In the genomic region with DNA sequence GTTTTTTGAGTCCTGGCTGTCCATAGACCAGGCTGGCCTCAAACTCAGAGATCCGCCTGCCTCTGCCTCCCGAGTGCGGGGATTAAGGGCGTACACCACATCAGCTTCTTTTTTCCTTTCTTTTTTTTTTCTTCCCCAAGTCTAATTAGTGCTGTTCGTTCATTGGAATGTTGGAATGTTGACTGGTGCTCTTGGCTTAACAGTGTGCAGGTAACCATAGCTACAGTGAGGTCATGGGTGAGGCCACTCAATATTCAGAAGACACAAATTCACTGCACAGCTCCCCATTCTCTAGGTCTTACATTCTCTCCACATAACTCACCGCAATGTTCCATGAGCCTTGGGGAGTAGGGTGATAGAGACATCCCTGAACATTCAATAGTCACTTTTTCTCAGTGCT, we compare ENCODE assay signal across 13 mouse cellular contexts.
"Had no signal": no experiment of that assay in that cellular context is flagged by ENCODE, and none has a peak within 500 bp of the region (broad histone marks: within the 10 kb centered on the region; RNA-seq: fewer than 3 reads in every experiment).

No protein-coding gene starts in this region.

- H3K4me1 ChIP-seq: midbrain, embryonic 15.5 days; neural tube, embryonic 12.5 days had no signal

- H3K27ac ChIP-seq: midbrain, embryonic 10.5 days; midbrain, embryonic 12.5 days; midbrain, embryonic 15.5 days; neural tube, embryonic 12.5 days had no signal

- DNase-seq: lung, adult 18-20 months; lung, embryonic 14.5 days; lung, postnatal 14 days; lung, postnatal 36 days; right cerebral cortex, postnatal 14 days; spleen, adult 18-20 months; thymus, adult 18-20 months; thymus, postnatal 14 days; thymus, postnatal 36 days had no signal

- H3K27me3 ChIP-seq: midbrain, embryonic 12.5 days; midbrain, embryonic 15.5 days; neural tube, embryonic 12.5 days had no signal

- H3K4me2 ChIP-seq: lung, embryonic 14.5 days; midbrain, embryonic 12.5 days; midbrain, embryonic 15.5 days; neural tube, embryonic 12.5 days had no signal

- H3K9me3 ChIP-seq: midbrain, embryonic 10.5 days; midbrain, embryonic 12.5 days; midbrain, embryonic 15.5 days; neural tube, embryonic 12.5 days had no signal

- ATAC-seq: midbrain, embryonic 15.5 days had no signal

- H3K9ac ChIP-seq: lung, embryonic 14.5 days; midbrain, embryonic 12.5 days; midbrain, embryonic 15.5 days; neural tube, embryonic 12.5 days had no signal

- H3K36me3 ChIP-seq: midbrain, embryonic 10.5 days; midbrain, embryonic 12.5 days; midbrain, embryonic 15.5 days; neural tube, embryonic 12.5 days had no signal

- H3K4me3 ChIP-seq: midbrain, embryonic 10.5 days; midbrain, embryonic 12.5 days; midbrain, embryonic 15.5 days; neural tube, embryonic 12.5 days had no signal
